Mouse (Mus musculus) cortical plate, adult 2 months (tissue): ENCODE data around the gene Foxp1.

Experiments
- CTCF ChIP-seq: fragments of 200-500 bp; IDR thresholded peaks from 2 replicates; pipeline ENCODE4 v1.5.1; 2011; ENCODE audit warnings: mild to moderate bottlenecking, control low read depth, low read length; ENCODE audit not compliant: insufficient read depth; ENCODE audit errors: extremely low read depth
- POLR2A ChIP-seq: fragments of 200-500 bp; IDR thresholded peaks from 2 replicates; pipeline ENCODE4 v1.6.1; 2011; ENCODE audit warnings: mild to moderate bottlenecking, low read length, control low read depth; ENCODE audit not compliant: insufficient read depth; ENCODE audit errors: extremely low read depth

DNA sequence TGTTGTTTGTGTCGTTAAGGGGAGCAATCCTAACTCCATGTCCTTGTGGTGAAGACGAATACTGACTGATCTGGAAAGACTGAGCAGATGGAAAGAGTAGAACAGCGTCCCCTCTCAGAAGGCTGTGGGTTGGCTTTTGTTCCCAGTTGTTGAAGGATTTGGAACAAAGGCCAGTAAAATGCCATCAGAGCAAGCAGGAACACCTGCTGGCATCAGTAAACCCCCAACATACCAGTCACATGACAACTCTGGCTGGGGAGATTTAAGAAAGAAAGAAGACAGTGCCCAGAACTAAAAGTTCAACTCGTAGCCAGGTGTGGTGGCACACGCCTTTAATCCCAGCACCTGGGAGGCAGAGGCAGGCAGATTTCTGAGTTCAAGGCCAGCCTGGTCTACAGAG is 549.1 kb downstream of the Foxp1 start:
- no peak for TF ChIP-seq POLR2A
- TF ChIP-seq CTCF = no peak
